Mouse (Mus musculus) spleen, adult 2 months (tissue): Measurements from ENCODE around the gene Trp53rkb.

ENCODE experiments used
- CTCF ChIP-seq: fragments of 200-500 bp; IDR thresholded peaks from 2 replicates; pipeline ENCODE4 v1.5.1; 2011; ENCODE audit warnings: mild to moderate bottlenecking, inconsistent platforms; ENCODE audit not compliant: insufficient read depth, insufficient read length, insufficient replicate concordance; ENCODE audit errors: extremely low read depth
- POLR2A ChIP-seq: fragments of 200-500 bp; IDR thresholded peaks from 2 replicates; pipeline ENCODE4 v1.6.1; 2011; ENCODE audit warnings: low read depth, low read length, inconsistent platforms

- TF ChIP-seq CTCF: no peak
- TF ChIP-seq POLR2A: no peak
These were observed 28.3 kb upstream of the Trp53rkb start for GRCm38 (mm10) chr2:166764051-166764450.
